ENCODE assay signal across 17 mouse cellular contexts in the genomic region with DNA sequence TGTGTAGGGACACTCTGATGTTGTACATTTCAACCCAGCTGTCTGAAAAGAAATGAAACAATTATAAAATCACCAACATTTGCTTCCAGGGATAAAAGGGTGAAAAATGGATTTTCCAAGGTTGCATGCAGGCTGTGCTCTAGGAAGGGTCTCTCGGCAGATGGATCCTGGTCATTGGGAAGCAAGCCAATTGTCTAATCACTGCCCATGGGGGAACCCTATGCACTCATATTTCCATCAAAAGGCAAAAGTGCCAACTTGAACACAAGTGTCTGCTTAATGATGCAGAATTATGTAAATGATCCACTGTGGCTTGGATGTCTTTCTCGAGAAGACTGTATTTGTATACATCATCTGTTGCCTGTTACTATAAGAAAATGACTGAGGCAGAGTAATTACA.
A peak's percentile ranks its signal among the peaks of the same experiment; 100 is the strongest.
DNase-seq lines count a peak whose midpoint lies in the region; ATAC-seq and TF ChIP-seq lines count a peak whose summit lies in the region.
"Had no signal": no experiment of that assay in that cellular context is flagged by ENCODE, and none has a peak within 500 bp of the region (broad histone marks: within the 10 kb centered on the region; RNA-seq: fewer than 3 reads in every experiment).

No protein-coding gene starts in this region.

- peak; percentile 44 to 69 for DNase-seq in cerebellum, postnatal 14 days
- no peak for DNase-seq in cerebellum, adult 2 months
- DNase-seq in spleen, postnatal 14 days (ENCODE audit: low spot score in 2 of 2), result no peak
- DNase-seq: adrenal gland, postnatal 10 days; cerebellum, adult 11-12 months; cerebellum, adult 9-11 months; forebrain, postnatal 0 days; gastrocnemius, postnatal 14 days; heart, adult 2 months; heart, postnatal 14 days had no signal

- no peak overlapping the region for H3K4me3 ChIP-seq in cerebellum, adult 2 months (replicated peaks; ENCODE audit: insufficient read depth, low read depth, low read length)
- H3K4me3 ChIP-seq in hindbrain, embryonic 15.5 days, result no peak overlapping the region
- H3K4me3 ChIP-seq in hindbrain, embryonic 12.5 days, result no peak overlapping the region
- no peak overlapping the region for H3K4me3 ChIP-seq in neural tube, embryonic 13.5 days
- no peak overlapping the region for H3K4me3 ChIP-seq in neural tube, embryonic 15.5 days (replicated peaks)
- H3K4me3 ChIP-seq: embryonic facial prominence, embryonic 12.5 days; heart, adult 2 months; heart, embryonic 15.5 days had no signal

- H3K27ac ChIP-seq in cerebellum, adult 2 months (ENCODE audit: insufficient read depth, low read length), result no peak overlapping the region
- H3K27ac ChIP-seq in hindbrain, embryonic 15.5 days (replicated peaks), result no peak overlapping the region
- no peak overlapping the region for H3K27ac ChIP-seq in hindbrain, embryonic 12.5 days
- no peak overlapping the region for H3K27ac ChIP-seq in neural tube, embryonic 13.5 days (replicated peaks)
- H3K27ac ChIP-seq in neural tube, embryonic 15.5 days (replicated peaks), result no peak overlapping the region
- H3K27ac ChIP-seq: embryonic facial prominence, embryonic 12.5 days; heart, adult 2 months; heart, embryonic 15.5 days had no signal

- peak; percentile 40; the same call in 1 of the 2 replicates for ATAC-seq in hindbrain, embryonic 15.5 days (ENCODE audit: low FRiP score, low read depth)
- no peak for ATAC-seq in hindbrain, embryonic 12.5 days (ENCODE audit: low FRiP score)
- ATAC-seq in neural tube, embryonic 13.5 days (ENCODE audit: low read depth), result peak; percentile 61
- ATAC-seq in neural tube, embryonic 15.5 days (ENCODE audit: low FRiP score), result no peak
- ATAC-seq: forebrain, postnatal 0 days had no signal

- no peaks in the 10 kb centered on the region for H3K9me3 ChIP-seq in hindbrain, embryonic 15.5 days
- H3K9me3 ChIP-seq in hindbrain, embryonic 12.5 days (replicated peaks), result no peaks in the 10 kb centered on the region
- no peaks in the 10 kb centered on the region for H3K9me3 ChIP-seq in neural tube, embryonic 13.5 days
- H3K9me3 ChIP-seq in neural tube, embryonic 15.5 days (replicated peaks), result no peaks in the 10 kb centered on the region
- H3K9me3 ChIP-seq: embryonic facial prominence, embryonic 12.5 days; heart, embryonic 15.5 days had no signal

- no peaks in the 10 kb centered on the region for H3K4me1 ChIP-seq in cerebellum, adult 2 months (ENCODE audit: control insufficient read depth, insufficient read depth, low read length)
- peaks cover 8% of the 10 kb centered on the region; the same call in 1 of the 2 replicates for H3K4me1 ChIP-seq in hindbrain, embryonic 15.5 days (replicated peaks)
- H3K4me1 ChIP-seq in hindbrain, embryonic 12.5 days, result no peaks in the 10 kb centered on the region
- peaks cover 7% of the 10 kb centered on the region; the same call in 1 of the 2 replicates for H3K4me1 ChIP-seq in neural tube, embryonic 13.5 days (replicated peaks)
- 0 out of 2 replicates have a peak, but pooled peaks cover 2% of the 10 kb centered on the region for H3K4me1 ChIP-seq in neural tube, embryonic 15.5 days
- H3K4me1 ChIP-seq: embryonic facial prominence, embryonic 12.5 days; heart, embryonic 15.5 days had no signal

- no peak overlapping the region for H3K9ac ChIP-seq in hindbrain, embryonic 15.5 days
- no peak overlapping the region for H3K9ac ChIP-seq in hindbrain, embryonic 12.5 days
- H3K9ac ChIP-seq in neural tube, embryonic 13.5 days, result no peak overlapping the region
- no peak overlapping the region for H3K9ac ChIP-seq in neural tube, embryonic 15.5 days (replicated peaks)
- H3K9ac ChIP-seq: embryonic facial prominence, embryonic 12.5 days; forebrain, postnatal 0 days; heart, embryonic 15.5 days had no signal

- no peak overlapping the region for H3K4me2 ChIP-seq in hindbrain, embryonic 15.5 days
- no peak overlapping the region for H3K4me2 ChIP-seq in hindbrain, embryonic 12.5 days (replicated peaks)
- no peak overlapping the region for H3K4me2 ChIP-seq in neural tube, embryonic 13.5 days
- H3K4me2 ChIP-seq in neural tube, embryonic 15.5 days, result no peak overlapping the region
- H3K4me2 ChIP-seq: embryonic facial prominence, embryonic 12.5 days; heart, embryonic 11.5 days; heart, embryonic 15.5 days had no signal

- WGBS in cerebellum, adult 2 months, result 25% methylated on average over 2 of the region's 2 CpGs
- 40% methylated on average over 2 of the region's 2 CpGs for WGBS in hindbrain, embryonic 15.5 days
- WGBS in hindbrain, embryonic 12.5 days, result 79% methylated on average over 2 of the region's 2 CpGs
- WGBS in neural tube, embryonic 13.5 days, result 60% methylated on average over 2 of the region's 2 CpGs
- WGBS in neural tube, embryonic 15.5 days, result 57% methylated on average over 2 of the region's 2 CpGs

- H3K27me3 ChIP-seq in cerebellum, adult 2 months (ENCODE audit: control insufficient read depth, insufficient read depth, low read length), result no peaks in the 10 kb centered on the region; the same call in 1 of the 2 replicates
- H3K27me3 ChIP-seq in hindbrain, embryonic 15.5 days, result no peaks in the 10 kb centered on the region
- H3K27me3 ChIP-seq in hindbrain, embryonic 12.5 days, result no peaks in the 10 kb centered on the region
- no peaks in the 10 kb centered on the region for H3K27me3 ChIP-seq in neural tube, embryonic 13.5 days
- no peaks in the 10 kb centered on the region for H3K27me3 ChIP-seq in neural tube, embryonic 15.5 days (replicated peaks)
- H3K27me3 ChIP-seq: embryonic facial prominence, embryonic 12.5 days; heart, embryonic 15.5 days had no signal

- no peak for TF ChIP-seq POLR2A in cerebellum, adult 2 months (IDR thresholded peaks at IDR 0.05; ENCODE audit: borderline replicate concordance, insufficient read depth, low read length)

- TF ChIP-seq CTCF in cerebellum, adult 2 months (IDR thresholded peaks at IDR 0.05; ENCODE audit: borderline replicate concordance, insufficient read depth, low read depth, low read length), result no peak

- no peaks in the 10 kb centered on the region for H3K36me3 ChIP-seq in hindbrain, embryonic 15.5 days
- no peaks in the 10 kb centered on the region for H3K36me3 ChIP-seq in hindbrain, embryonic 12.5 days
- no peaks in the 10 kb centered on the region for H3K36me3 ChIP-seq in neural tube, embryonic 13.5 days
- no peaks in the 10 kb centered on the region for H3K36me3 ChIP-seq in neural tube, embryonic 15.5 days
- H3K36me3 ChIP-seq: embryonic facial prominence, embryonic 12.5 days; heart, embryonic 15.5 days had no signal

Comparison
In these comparisons a context has a peak if more than half of its experiments do, and no peak if none do; other contexts are left out.
1. DNase-seq: peak in cerebellum, postnatal 14 days (2 of 2); none in cerebellum, adult 2 months (0 of 2) and spleen, postnatal 14 days (0 of 2).
2. ATAC-seq: peak in hindbrain, embryonic 15.5 days (single experiment) and neural tube, embryonic 13.5 days (single experiment); none in hindbrain, embryonic 12.5 days (single experiment) and neural tube, embryonic 15.5 days (single experiment).